Mouse (Mus musculus): ENCODE results near the gene Dnajc25.

Gene Dnajc25

GRCm38 (mm10) chr4:59006211-59006610, 11.3 kb downstream of the Dnajc25 start:
- DNase-seq (ENCODE audit: low read depth) = no peak

- DNase-seq (ENCODE audit: low read depth) = no peak
Observed at GRCm38 (mm10) chr4:59007016-59007415, 12.2 kb downstream of the Dnajc25 start.

GRCm38 (mm10) chr4:59007974-59008373, 13.1 kb downstream of the Dnajc25 start:
- DNase-seq (ENCODE audit: low read depth) = no peak

- DNase-seq (ENCODE audit: low read depth) = no peak
Observed at GRCm38 (mm10) chr4:59009186-59009585, 14.3 kb downstream of the Dnajc25 start.

GRCm38 (mm10) chr4:59009696-59010095, 14.8 kb downstream of the Dnajc25 start:
- DNase-seq (ENCODE audit: low read depth) = no peak

- DNase-seq (ENCODE audit: low read depth) = no peak
Observed at GRCm38 (mm10) chr4:59011446-59011845, 16.6 kb downstream of the Dnajc25 start.

- no peak for DNase-seq (ENCODE audit: low read depth)
Observed at GRCm38 (mm10) chr4:59015181-59015580, 20.3 kb downstream of the Dnajc25 start.

GRCm38 (mm10) chr4:59016922-59017321, 22.1 kb downstream of the Dnajc25 start:
- no peak for DNase-seq (ENCODE audit: low read depth)

GRCm38 (mm10) chr4:59034325-59034917, 39.6 kb downstream of the Dnajc25 start:
- no peak for DNase-seq (ENCODE audit: low read depth)

GRCm38 (mm10) chr4:59034918-59035785, 40.3 kb downstream of the Dnajc25 start, which contains the start of gene Gng10:
Gene Gng10, plus strand, starts transcription at chr4:59035088.
- DNase-seq (ENCODE audit: low read depth) = no peak

GRCm38 (mm10) chr4:59035786-59036350, 41.0 kb downstream of the Dnajc25 start:
- DNase-seq (ENCODE audit: low read depth) = no peak

- peak; percentile 88 for DNase-seq (ENCODE audit: low read depth)
Observed at GRCm38 (mm10) chr4:59036490-59037127, 41.7 kb downstream of the Dnajc25 start.

- DNase-seq (ENCODE audit: low read depth) = no peak
Observed at GRCm38 (mm10) chr4:59037525-59037924, 42.7 kb downstream of the Dnajc25 start.

GRCm38 (mm10) chr4:59040397-59041287, 45.8 kb downstream of the Dnajc25 start:
- DNase-seq (ENCODE audit: low read depth) = no peak

GRCm38 (mm10) chr4:59043074-59043473, 48.2 kb downstream of the Dnajc25 start:
- no peak for DNase-seq (ENCODE audit: low read depth)

- DNase-seq (ENCODE audit: low read depth) = no peak
Observed at GRCm38 (mm10) chr4:59043891-59044290, 49.0 kb downstream of the Dnajc25 start.

GRCm38 (mm10) chr4:59047222-59047621, 52.4 kb downstream of the Dnajc25 start:
- no peak for DNase-seq (ENCODE audit: low read depth)

- DNase-seq (ENCODE audit: low read depth) = no peak
Observed at GRCm38 (mm10) chr4:59051081-59051480, 56.2 kb downstream of the Dnajc25 start.

GRCm38 (mm10) chr4:59057929-59058328, 63.1 kb downstream of the Dnajc25 start:
- DNase-seq (ENCODE audit: low read depth) = no peak

- no peak for DNase-seq (ENCODE audit: low read depth)
Observed at GRCm38 (mm10) chr4:59062526-59062925, 67.7 kb downstream of the Dnajc25 start.

GRCm38 (mm10) chr4:59069276-59069675, 74.4 kb downstream of the Dnajc25 start:
- DNase-seq (ENCODE audit: low read depth) = no peak

All from c-Kit-positive CD71-negative TER-119-negative erythroid progenitor cells, embryonic 14.5 days (primary cell).